Mouse (Mus musculus) stomach, postnatal 0 days (tissue): ENCODE data around the gene Cyth3.

Experiments
- CTCF ChIP-seq: IDR thresholded peaks from 2 replicates; pipeline ENCODE4 v1.5.1; 2016; ENCODE audit warnings: antibody characterized with exemption, low read depth, mild to moderate bottlenecking, moderate library complexity
- EP300 ChIP-seq: optimal IDR thresholded peaks from 2 replicates; pipeline ENCODE3; 2016; ENCODE audit warnings: antibody characterized with exemption

DNA sequence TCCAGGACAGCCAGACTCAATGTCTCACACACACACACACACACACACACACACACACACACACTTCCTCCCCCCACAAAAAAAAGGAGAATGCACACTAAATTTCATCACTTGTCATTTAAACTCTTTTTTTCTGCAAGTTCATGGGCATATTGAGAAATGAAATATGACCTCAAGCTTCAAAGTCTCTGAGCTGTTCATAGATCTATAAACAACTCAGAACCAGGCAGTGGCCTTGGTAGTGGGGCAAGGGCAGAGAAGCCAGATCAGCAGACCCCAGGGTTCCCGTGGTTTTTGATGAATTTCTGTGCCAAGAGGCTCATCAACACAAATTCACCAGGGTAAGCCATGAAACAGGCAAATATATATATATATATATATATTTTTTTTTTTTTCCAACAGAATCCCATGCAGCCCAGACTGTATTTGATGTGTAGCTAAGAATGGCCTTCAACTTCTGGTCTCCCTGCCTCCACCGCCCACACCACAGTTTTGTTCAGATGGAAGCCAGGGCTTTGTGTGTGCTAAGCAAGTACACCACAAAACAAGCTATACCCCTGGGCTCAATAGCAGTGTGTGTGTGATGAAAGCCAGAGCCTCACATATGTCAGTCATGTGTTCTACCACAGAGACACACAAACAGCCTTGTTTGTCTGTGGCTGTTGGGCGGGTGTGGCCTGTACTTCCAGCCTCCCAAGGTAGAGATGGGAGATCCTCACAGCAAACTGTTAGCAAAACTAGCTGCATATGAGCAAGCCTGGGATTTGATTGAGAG is 27.8 kb upstream of the Cyth3 start:
- TF ChIP-seq CTCF (no peak), EP300 (no peak)
